ENCODE assay signal across 19 mouse cellular contexts in the genomic region with DNA sequence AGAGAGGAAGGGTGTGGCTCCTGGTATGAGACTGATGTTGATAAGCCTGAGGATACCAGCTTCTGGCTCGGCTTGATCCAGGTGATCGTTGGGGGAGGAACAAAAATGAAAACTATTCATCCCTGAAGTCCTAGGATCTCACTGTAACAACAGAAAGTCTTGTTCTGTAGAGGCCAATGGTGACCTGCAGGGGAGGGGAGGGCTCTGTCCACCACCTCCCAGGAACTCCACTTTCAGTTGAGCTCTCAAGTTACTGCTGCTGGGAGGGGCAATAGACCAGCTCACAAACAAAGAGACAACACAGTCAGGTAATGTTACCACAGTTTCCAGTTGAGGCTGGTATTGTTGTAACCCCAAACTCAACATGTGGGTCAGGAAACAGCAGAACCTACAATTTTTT.
"Had no signal": no experiment of that assay in that cellular context is flagged by ENCODE, and none has a peak within 500 bp of the region (broad histone marks: within the 10 kb centered on the region; RNA-seq: fewer than 3 reads in every experiment).

No protein-coding gene starts in this region.

- ATAC-seq: midbrain, embryonic 16.5 days had no signal

- DNase-seq: lung, adult 18-20 months; lung, embryonic 14.5 days; lung, postnatal 10 days; lung, postnatal 4 days; midbrain, embryonic 14.5 days; retina, postnatal 1 day; right cerebral cortex, adult 18-20 months; right cerebral cortex, postnatal 25 days; right cerebral cortex, postnatal 4 days; spleen, adult 18-20 months; thymus, adult 18-20 months; thymus, postnatal 14 days; thymus, postnatal 36 days had no signal

- H3K9ac ChIP-seq: lung, embryonic 14.5 days; midbrain, embryonic 12.5 days; neural tube, embryonic 13.5 days; neural tube, embryonic 15.5 days had no signal

- H3K27ac ChIP-seq: midbrain, embryonic 10.5 days; midbrain, embryonic 12.5 days; neural tube, embryonic 13.5 days; neural tube, embryonic 15.5 days had no signal

- H3K4me2 ChIP-seq: lung, embryonic 14.5 days; midbrain, embryonic 12.5 days; neural tube, embryonic 13.5 days; neural tube, embryonic 15.5 days had no signal

- H3K4me3 ChIP-seq: midbrain, embryonic 10.5 days; midbrain, embryonic 12.5 days; myocyte; neural tube, embryonic 13.5 days; neural tube, embryonic 15.5 days had no signal

- H3K9me3 ChIP-seq: midbrain, embryonic 10.5 days; midbrain, embryonic 12.5 days; neural tube, embryonic 13.5 days; neural tube, embryonic 15.5 days had no signal

- H3K36me3 ChIP-seq: midbrain, embryonic 10.5 days; midbrain, embryonic 12.5 days; neural tube, embryonic 13.5 days; neural tube, embryonic 15.5 days had no signal
